Mouse (Mus musculus) bone marrow macrophage, adult 2 months (primary cell): ENCODE results near the gene Hist1h2ao. TPM values are rescaled to one million over a fixed set of nuclear protein-coding genes. Genes with fewer than 3 reads are reported as not detected.
A peak's percentile ranks its signal among the peaks of the same experiment; 100 is the strongest.

Experiments
- H3K27ac ChIP-seq: 2 replicates; pipeline ENCODE4 v1.5.1; 2012; ENCODE audit warnings: low read depth, low read length; ENCODE audit not compliant: insufficient read depth
- H3K4me1 ChIP-seq: 2 replicates; pipeline ENCODE4 v1.6.1; 2012; ENCODE audit warnings: low read length; ENCODE audit not compliant: control insufficient read depth, insufficient read depth
- H3K4me3 ChIP-seq: 2 replicates; pipeline ENCODE4 v1.5.1; 2012; ENCODE audit warnings: mild to moderate bottlenecking, low read length, moderate library complexity; ENCODE audit not compliant: insufficient read depth
- CTCF ChIP-seq: IDR thresholded peaks from 2 replicates; pipeline ENCODE4 v1.5.1; 2012; ENCODE audit warnings: low read depth, mild to moderate bottlenecking, low read length, moderate library complexity
- POLR2A ChIP-seq: IDR thresholded peaks from 2 replicates; pipeline ENCODE4 v1.6.1; 2012; ENCODE audit warnings: mild to moderate bottlenecking, low read depth, low read length, borderline replicate concordance
- polyA plus RNA-seq: library from polyadenylated mRNA; stranded (reverse); fragments of >200 nt; gene quantifications from 2 replicates; pipeline ENCODE4 v1.2.4, GENCODE M21; 2012; ENCODE audit not compliant: missing spikeins, insufficient read depth, insufficient read length

Gene Hist1h2ao
- polyA plus RNA-seq, 1 experiment: not detected

DNA sequence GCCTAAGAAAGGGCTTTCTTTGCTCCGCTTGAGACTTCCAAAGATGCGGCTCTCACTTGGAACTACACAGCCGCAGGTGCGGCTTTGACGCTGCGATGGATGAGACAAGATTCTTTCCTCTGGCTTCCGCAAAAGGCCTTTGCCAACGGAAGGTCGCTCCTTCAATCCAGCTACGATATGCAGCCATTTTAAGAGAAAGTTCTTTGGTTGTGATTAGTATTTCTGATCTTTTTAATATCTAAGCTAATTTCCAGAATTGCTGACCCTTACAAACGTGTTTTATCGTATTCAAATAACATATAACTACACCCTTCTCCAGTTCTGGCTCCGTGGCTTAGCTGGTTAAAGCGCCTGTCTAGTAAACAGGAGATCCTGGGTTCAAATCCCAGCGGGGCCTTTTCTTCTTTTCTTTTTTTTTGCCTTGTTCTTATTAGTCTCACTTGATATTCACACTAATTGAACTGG, 45.5 kb downstream of the Hist1h2ao start:
- Histone ChIP-seq H3K27ac (peak overlapping the region; percentile 31), H3K4me1 (peaks cover 22% of the 10 kb centered on the region), H3K4me3 (peak overlapping the region; percentile 69)
- TF ChIP-seq POLR2A (no peak), CTCF (no peak)

Other genes starting within 250 kb of the Hist1h2ao start
- not detected in 2 replicates for gene Olfr1364, start 228.7 kb upstream of the Hist1h2ao start, polyA plus RNA-seq
- not detected in 2 replicates for gene Olfr1362, start 196.4 kb upstream of the Hist1h2ao start, polyA plus RNA-seq
- gene Olfr11, start 167.9 kb upstream of the Hist1h2ao start, polyA plus RNA-seq: not detected in 2 replicates
- gene Olfr1361, start 147.1 kb upstream of the Hist1h2ao start, polyA plus RNA-seq: 0.48 TPM in 1 of 2 replicates, not detected in the other
- gene Olfr1360, start 133.1 kb upstream of the Hist1h2ao start, polyA plus RNA-seq: not detected in 2 replicates
- not detected in 2 replicates for gene Olfr1359, start 112.4 kb upstream of the Hist1h2ao start, polyA plus RNA-seq
- not detected in 2 replicates for gene Hist1h2bl, start 94.3 kb upstream of the Hist1h2ao start, polyA plus RNA-seq
- 4.0 TPM in 1 of 2 replicates, not detected in the other for gene Hist1h2ai, start 94.0 kb upstream of the Hist1h2ao start, polyA plus RNA-seq
- gene Hist1h3h, start 92.8 kb upstream of the Hist1h2ao start, polyA plus RNA-seq: 6.9 TPM in 1 of 2 replicates, not detected in the other
- 2.1 TPM in 1 of 2 replicates, not detected in the other for gene Hist1h2bm, start 88.4 kb upstream of the Hist1h2ao start, polyA plus RNA-seq
- gene Hist1h4j, start 75.4 kb upstream of the Hist1h2ao start, polyA plus RNA-seq: 1.8 and 2.7 TPM in 2 replicates
- gene Hist1h4k, start 60.0 kb upstream of the Hist1h2ao start, polyA plus RNA-seq: 3.6 and 8.9 TPM in 2 replicates
- 4.9 and 9.5 TPM in 2 replicates for gene Hist1h2ak, start 56.6 kb upstream of the Hist1h2ao start, polyA plus RNA-seq
- gene Hist1h2bn, start 56.3 kb upstream of the Hist1h2ao start, polyA plus RNA-seq: 7.1 and 7.3 TPM in 2 replicates
- 0.82 and 2.1 TPM in 2 replicates for gene Hist1h1b, start 29.8 kb upstream of the Hist1h2ao start, polyA plus RNA-seq
- 3.9 and 4.4 TPM in 2 replicates for gene Hist1h3i, start 27.1 kb upstream of the Hist1h2ao start, polyA plus RNA-seq
- not detected in 2 replicates for gene Hist1h2an, start 23.2 kb upstream of the Hist1h2ao start, polyA plus RNA-seq
- not detected in 2 replicates for gene Hist1h2bp, start 23.0 kb upstream of the Hist1h2ao start, polyA plus RNA-seq
- gene Hist1h2bq, start 268 bp upstream of the Hist1h2ao start, polyA plus RNA-seq: 3.2 and 6.5 TPM in 2 replicates
- 5.2 and 6.8 TPM in 2 replicates for gene Hist1h4m, start 1.3 kb downstream of the Hist1h2ao start, polyA plus RNA-seq
- gene Hist1h4n, start 21.7 kb downstream of the Hist1h2ao start, polyA plus RNA-seq: not detected in 2 replicates
- 14.7 and 15.1 TPM in 2 replicates for gene Hist1h2ap, start 23.0 kb downstream of the Hist1h2ao start, polyA plus RNA-seq
- 4.5 and 8.6 TPM in 2 replicates for gene Hist1h2br, start 23.3 kb downstream of the Hist1h2ao start, polyA plus RNA-seq
- 0.25 and 0.76 TPM in 2 replicates for gene Zfp184, start 134.6 kb downstream of the Hist1h2ao start, polyA plus RNA-seq
- not detected in 2 replicates for gene Pom121l2, start 170.7 kb downstream of the Hist1h2ao start, polyA plus RNA-seq
- 3.0 and 3.4 TPM in 2 replicates for gene Prss16, start 199.3 kb downstream of the Hist1h2ao start, polyA plus RNA-seq
- gene Hist1h2ah, start 225.1 kb downstream of the Hist1h2ao start, polyA plus RNA-seq: not detected in 2 replicates
- gene Hist1h2bk, start 225.4 kb downstream of the Hist1h2ao start, polyA plus RNA-seq: 2.9 and 5.5 TPM in 2 replicates
- 7.5 and 8.2 TPM in 2 replicates for gene Hist1h4i, start 230.9 kb downstream of the Hist1h2ao start, polyA plus RNA-seq
- gene Hist1h2ag, start 232.5 kb downstream of the Hist1h2ao start, polyA plus RNA-seq: 5.0 and 7.4 TPM in 2 replicates
- 1.4 and 4.4 TPM in 2 replicates for gene Hist1h2bj, start 232.7 kb downstream of the Hist1h2ao start, polyA plus RNA-seq